Mouse (Mus musculus): ENCODE results near the gene Tbc1d2.

DNA sequence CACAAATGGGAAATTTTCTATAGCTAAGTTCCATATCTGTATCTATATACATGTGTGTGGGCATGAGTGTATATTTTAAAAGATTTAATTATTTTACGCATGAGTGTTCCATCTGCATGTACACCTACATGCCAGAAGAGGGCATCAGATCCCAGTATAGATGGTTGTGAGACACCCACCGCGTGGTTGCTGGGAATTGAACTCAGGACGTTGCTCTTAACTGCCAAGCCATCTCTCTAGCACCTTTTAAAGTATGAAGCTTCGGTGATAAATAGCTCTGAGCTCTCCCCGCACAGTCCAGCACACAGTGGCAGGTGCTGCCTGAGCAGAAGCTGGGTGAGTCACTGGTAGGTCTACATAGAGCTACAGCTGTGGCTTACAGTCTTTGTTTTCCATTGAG is 32.6 kb downstream of the Tbc1d2 start:
- TF ChIP-seq CTCF (conservative IDR thresholded peaks at IDR 0.05; ENCODE audit: insufficient read depth, insufficient read length, low read depth, low read length) (peak; percentile 36; the same call in 1 of the 2 replicates), POLR2A (IDR thresholded peaks at IDR 0.05; ENCODE audit: low read depth, low read length) (no peak)
